Mouse (Mus musculus): Measurements from ENCODE around the gene Pop5. TPM values are rescaled to one million over a fixed set of nuclear protein-coding genes. Genes with fewer than 3 reads are reported as not detected.
A peak's percentile ranks its signal among the peaks of the same experiment; 100 is the strongest.

Gene Pop5
- polyA plus RNA-seq, 1 experiment, result 55.6 TPM

DNA sequence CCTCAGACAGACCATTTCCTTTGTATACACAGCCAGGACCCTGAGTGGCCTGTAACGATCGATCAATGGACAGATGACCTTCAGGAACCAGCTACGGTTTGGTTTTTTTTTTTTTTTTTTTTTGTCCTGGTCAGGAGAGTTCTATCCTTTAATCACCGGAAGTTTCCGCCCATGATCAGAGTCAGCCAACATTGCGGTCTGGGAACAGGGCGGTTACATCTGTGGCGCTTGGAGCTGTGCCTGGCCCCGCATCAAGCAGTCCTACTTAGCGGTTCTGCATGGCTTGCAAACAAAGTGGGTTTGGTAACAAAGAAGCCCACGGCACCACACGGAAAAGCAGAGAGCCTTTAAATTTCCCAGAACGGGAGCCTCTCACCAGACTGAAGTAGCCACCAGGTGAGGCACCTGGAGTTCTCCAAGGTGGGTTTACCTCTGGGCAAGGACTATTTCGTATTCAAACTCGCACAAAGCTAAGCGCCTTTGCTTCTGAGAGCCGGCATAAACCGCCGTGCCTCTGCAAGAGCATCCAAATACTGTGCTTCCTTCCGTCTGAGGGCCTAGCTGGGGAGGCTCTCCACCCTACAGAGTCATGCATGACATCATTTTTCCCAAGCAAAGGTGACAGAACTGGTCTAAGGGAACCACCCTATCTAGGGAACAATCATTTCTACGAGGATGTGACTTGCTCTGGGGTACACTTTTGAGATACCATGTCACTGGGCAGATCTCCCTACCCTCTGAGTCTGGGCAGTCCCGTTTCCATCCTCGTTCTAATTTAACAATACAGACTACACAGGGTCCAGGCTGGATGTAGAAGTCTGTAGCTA, 31.7 kb upstream of the Pop5 start:
- peaks cover 10% of the 10 kb centered on the region; the same call in 1 of the 2 replicates for H3K4me1 ChIP-seq (ENCODE audit: control insufficient read depth, insufficient read depth, insufficient read length)
- no peak overlapping the region; the same call in 1 of the 2 replicates for H3K4me3 ChIP-seq (ENCODE audit: extremely low read depth, insufficient read depth, insufficient read length)
- H3K27ac ChIP-seq (ENCODE audit: insufficient read depth, low read length), result no peak overlapping the region
- no peaks in the 10 kb centered on the region for H3K36me3 ChIP-seq (ENCODE audit: control insufficient read depth, insufficient read depth, low read length)
- peaks cover 10% of the 10 kb centered on the region for H3K27me3 ChIP-seq (ENCODE audit: control insufficient read depth, insufficient read depth, low read length)
- WGBS, result 6% methylated on average over 23 of the region's 23 CpGs
- no peak for DNase-seq (ENCODE audit: low read depth in 1 of 2, low spot score in 2 of 2)
- TF ChIP-seq CTCF (IDR thresholded peaks at IDR 0.05; ENCODE audit: extremely low read depth, insufficient read depth, insufficient read length, insufficient replicate concordance) (no peak), POLR2A (IDR thresholded peaks at IDR 0.05; ENCODE audit: low read depth, low read length) (no peak)

DNA sequence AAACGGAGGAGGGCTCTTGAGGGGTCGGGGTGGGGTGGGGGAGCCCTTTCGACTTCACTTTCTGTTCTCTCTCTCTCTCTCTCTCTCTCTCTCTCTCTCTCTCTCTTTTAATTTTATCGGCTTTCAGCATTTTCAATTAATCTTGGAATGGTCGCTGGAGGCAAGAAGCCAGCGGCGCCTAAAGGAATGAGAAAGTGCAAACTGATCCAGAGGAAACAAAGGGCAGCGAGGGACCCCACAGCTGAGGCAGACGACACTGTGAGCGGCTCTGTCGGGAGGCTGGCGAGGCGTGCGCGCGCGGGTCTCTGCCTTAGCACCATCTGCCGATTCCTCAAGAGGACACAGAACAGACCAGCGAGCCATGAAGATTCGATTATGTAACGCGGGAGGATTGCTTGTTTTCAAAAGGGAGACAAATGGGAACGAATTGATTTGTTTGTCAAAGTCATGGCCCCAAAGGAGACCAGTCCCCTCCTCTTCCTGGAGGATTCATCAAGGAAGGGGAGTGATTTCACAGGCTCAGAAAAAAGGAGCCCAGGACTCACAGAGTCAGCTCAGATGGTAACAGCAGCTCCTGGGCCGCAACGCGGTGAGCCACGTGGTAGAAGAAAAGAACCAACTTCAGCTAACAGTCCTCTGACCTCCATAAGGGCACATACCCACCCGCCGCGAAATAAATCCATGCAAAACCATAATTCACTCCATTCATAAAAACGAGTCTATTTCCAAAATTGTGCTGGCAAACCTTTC, 30.9 kb upstream of the Pop5 start:
- Histone ChIP-seq H3K4me3 (ENCODE audit: extremely low read depth, insufficient read depth, insufficient read length) (peak overlapping the region; percentile 45), H3K4me1 (ENCODE audit: control insufficient read depth, insufficient read depth, insufficient read length) (peaks cover 10% of the 10 kb centered on the region; the same call in 1 of the 2 replicates), H3K36me3 (ENCODE audit: control insufficient read depth, insufficient read depth, low read length) (no peaks in the 10 kb centered on the region), H3K27me3 (ENCODE audit: control insufficient read depth, insufficient read depth, low read length) (peaks cover 10% of the 10 kb centered on the region), H3K27ac (ENCODE audit: insufficient read depth, low read length) (no peak overlapping the region)
- 2% methylated on average over 31 of the region's 31 CpGs for WGBS
- TF ChIP-seq POLR2A (IDR thresholded peaks at IDR 0.05; ENCODE audit: low read depth, low read length), result no peak
- TF ChIP-seq CTCF (IDR thresholded peaks at IDR 0.05; ENCODE audit: extremely low read depth, insufficient read depth, insufficient read length, insufficient replicate concordance), result no peak
- no peak for DNase-seq (ENCODE audit: low read depth in 1 of 2, low spot score in 2 of 2)

DNA sequence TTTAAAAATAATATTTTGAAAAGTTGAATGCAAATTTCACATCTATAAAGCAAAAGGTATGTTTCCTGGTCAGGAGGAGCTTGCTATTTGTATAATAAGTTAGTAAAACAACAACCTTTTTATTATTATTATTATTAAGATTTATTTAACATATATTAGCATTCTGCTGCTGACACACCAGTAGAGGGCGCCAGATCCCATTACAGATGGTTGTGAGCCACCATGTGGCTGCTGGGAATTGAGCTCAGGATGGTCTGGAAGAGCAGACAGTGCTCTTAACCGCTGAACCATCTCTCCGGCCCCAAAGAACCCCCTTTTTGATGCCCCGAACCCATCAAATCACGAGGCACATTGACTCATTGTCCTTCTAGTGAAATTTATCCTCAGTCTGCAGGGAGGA, 28.4 kb upstream of the Pop5 start:
- Histone ChIP-seq H3K36me3 (ENCODE audit: control insufficient read depth, insufficient read depth, low read length) (no peaks in the 10 kb centered on the region), H3K4me3 (ENCODE audit: extremely low read depth, insufficient read depth, insufficient read length) (no peak overlapping the region), H3K4me1 (ENCODE audit: control insufficient read depth, insufficient read depth, insufficient read length) (peaks cover 10% of the 10 kb centered on the region; the same call in 1 of the 2 replicates), H3K27me3 (ENCODE audit: control insufficient read depth, insufficient read depth, low read length) (peaks cover 10% of the 10 kb centered on the region), H3K27ac (ENCODE audit: insufficient read depth, low read length) (no peak overlapping the region)
- TF ChIP-seq POLR2A (IDR thresholded peaks at IDR 0.05; ENCODE audit: low read depth, low read length) (no peak), CTCF (IDR thresholded peaks at IDR 0.05; ENCODE audit: extremely low read depth, insufficient read depth, insufficient read length, insufficient replicate concordance) (no peak)
- DNase-seq (ENCODE audit: low read depth in 1 of 2, low spot score in 2 of 2), result no peak
- 57% methylated on average over 5 of the region's 5 CpGs for WGBS

GRCm38 (mm10) chr5:115207892-115208291, 27.7 kb upstream of the Pop5 start:
- H3K4me1 ChIP-seq (ENCODE audit: control insufficient read depth, insufficient read depth, insufficient read length), result peaks cover 10% of the 10 kb centered on the region; the same call in 1 of the 2 replicates
- no peak overlapping the region for H3K4me3 ChIP-seq (ENCODE audit: extremely low read depth, insufficient read depth, insufficient read length)
- H3K36me3 ChIP-seq (ENCODE audit: control insufficient read depth, insufficient read depth, low read length), result no peaks in the 10 kb centered on the region
- no peak overlapping the region for H3K27ac ChIP-seq (ENCODE audit: insufficient read depth, low read length)
- peaks cover 10% of the 10 kb centered on the region for H3K27me3 ChIP-seq (ENCODE audit: control insufficient read depth, insufficient read depth, low read length)
- no peak for DNase-seq (ENCODE audit: low read depth in 1 of 2, low spot score in 2 of 2)
- TF ChIP-seq POLR2A (IDR thresholded peaks at IDR 0.05; ENCODE audit: low read depth, low read length) (no peak), CTCF (IDR thresholded peaks at IDR 0.05; ENCODE audit: extremely low read depth, insufficient read depth, insufficient read length, insufficient replicate concordance) (no peak)
- 30% methylated on average over 13 of the region's 16 CpGs for WGBS

- Histone ChIP-seq H3K4me3 (ENCODE audit: extremely low read depth, insufficient read depth, insufficient read length) (no peak overlapping the region), H3K27me3 (ENCODE audit: control insufficient read depth, insufficient read depth, low read length) (peaks cover 10% of the 10 kb centered on the region), H3K27ac (ENCODE audit: insufficient read depth, low read length) (no peak overlapping the region), H3K4me1 (ENCODE audit: control insufficient read depth, insufficient read depth, insufficient read length) (peaks cover 10% of the 10 kb centered on the region; the same call in 1 of the 2 replicates), H3K36me3 (ENCODE audit: control insufficient read depth, insufficient read depth, low read length) (no peaks in the 10 kb centered on the region)
- TF ChIP-seq POLR2A (IDR thresholded peaks at IDR 0.05; ENCODE audit: low read depth, low read length), result no peak
- no peak for TF ChIP-seq CTCF (IDR thresholded peaks at IDR 0.05; ENCODE audit: extremely low read depth, insufficient read depth, insufficient read length, insufficient replicate concordance)
- no peak for DNase-seq (ENCODE audit: low read depth in 1 of 2, low spot score in 2 of 2)
- WGBS, result 91% methylated on average over 5 of the region's 5 CpGs
Observed at GRCm38 (mm10) chr5:115208601-115209000, 27.0 kb upstream of the Pop5 start.

DNA sequence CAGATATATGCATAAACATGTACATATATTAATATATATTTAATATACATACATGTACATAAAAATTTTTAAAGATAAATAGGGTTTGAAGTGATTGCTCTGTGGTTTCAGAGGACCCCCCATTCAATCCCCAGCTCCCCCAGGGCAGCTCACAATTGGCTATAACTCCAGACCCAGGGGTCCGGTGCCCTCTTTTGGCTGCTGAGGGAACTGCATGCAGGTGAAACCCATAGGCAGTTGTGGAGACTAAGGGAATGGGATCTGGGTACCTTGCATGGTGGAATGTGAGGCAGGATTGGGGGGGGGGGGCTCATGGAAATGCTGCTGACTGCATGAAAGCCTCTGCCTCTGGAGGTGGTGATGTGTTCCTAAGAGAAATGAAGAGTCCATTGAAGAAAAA, 25.3 kb upstream of the Pop5 start:
- WGBS, result 16% methylated on average over 1 of the region's 1 CpGs
- Histone ChIP-seq H3K36me3 (ENCODE audit: control insufficient read depth, insufficient read depth, low read length) (no peaks in the 10 kb centered on the region), H3K4me3 (ENCODE audit: extremely low read depth, insufficient read depth, insufficient read length) (no peak overlapping the region), H3K4me1 (ENCODE audit: control insufficient read depth, insufficient read depth, insufficient read length) (no peaks in the 10 kb centered on the region), H3K27ac (ENCODE audit: insufficient read depth, low read length) (no peak overlapping the region), H3K27me3 (ENCODE audit: control insufficient read depth, insufficient read depth, low read length) (peaks cover 5% of the 10 kb centered on the region)
- DNase-seq (ENCODE audit: low read depth in 1 of 2, low spot score in 2 of 2), result peak in 1 of 2 experiments; percentile 32
- TF ChIP-seq POLR2A (IDR thresholded peaks at IDR 0.05; ENCODE audit: low read depth, low read length) (no peak), CTCF (IDR thresholded peaks at IDR 0.05; ENCODE audit: extremely low read depth, insufficient read depth, insufficient read length, insufficient replicate concordance) (peak; percentile 61; the same call in 1 of the 2 replicates)
